Mouse (Mus musculus): Measurements from ENCODE around the gene Farp1.

Gene Farp1

DNA sequence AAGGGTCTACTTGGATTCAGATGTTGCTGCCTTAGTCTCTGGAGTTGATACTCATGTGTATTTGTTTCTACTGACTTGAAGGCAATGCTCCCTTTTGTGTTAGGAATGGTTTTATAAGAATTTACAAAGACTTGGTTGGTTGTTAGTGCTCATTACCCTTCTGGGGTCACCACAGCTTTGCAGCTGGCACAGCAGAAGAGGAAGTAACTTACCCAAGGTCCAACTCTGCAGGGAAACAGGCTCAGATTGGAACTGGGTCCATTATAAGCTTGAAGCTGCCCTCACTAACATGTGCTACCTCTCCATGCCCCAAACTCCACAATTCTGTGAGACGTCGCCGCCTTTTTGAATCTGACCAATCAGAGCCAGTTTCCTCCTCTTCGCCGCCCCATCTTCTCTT is 22.8 kb downstream of the Farp1 start:
- no peak for DNase-seq (ENCODE audit: low spot score)

DNA sequence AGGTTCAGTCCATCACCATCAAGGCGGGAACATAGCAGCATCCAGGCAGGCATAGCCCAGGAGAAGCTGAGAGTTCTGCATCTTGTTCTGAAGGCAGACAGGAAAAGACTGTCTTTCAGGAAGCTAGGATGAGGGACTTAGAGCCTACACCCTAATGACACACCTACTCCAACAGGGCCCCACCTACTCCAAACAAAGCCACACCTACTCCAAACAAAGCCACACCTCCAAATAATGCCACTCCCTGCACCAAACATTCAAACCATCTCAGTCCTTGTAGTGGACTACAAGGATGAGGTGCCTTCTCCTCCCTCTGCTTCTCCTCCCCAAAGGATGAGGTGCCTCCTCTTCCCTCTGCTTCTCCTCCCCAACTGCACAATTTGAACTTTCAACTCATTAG is 23.5 kb downstream of the Farp1 start:
- no peak for DNase-seq (ENCODE audit: low spot score)

DNA sequence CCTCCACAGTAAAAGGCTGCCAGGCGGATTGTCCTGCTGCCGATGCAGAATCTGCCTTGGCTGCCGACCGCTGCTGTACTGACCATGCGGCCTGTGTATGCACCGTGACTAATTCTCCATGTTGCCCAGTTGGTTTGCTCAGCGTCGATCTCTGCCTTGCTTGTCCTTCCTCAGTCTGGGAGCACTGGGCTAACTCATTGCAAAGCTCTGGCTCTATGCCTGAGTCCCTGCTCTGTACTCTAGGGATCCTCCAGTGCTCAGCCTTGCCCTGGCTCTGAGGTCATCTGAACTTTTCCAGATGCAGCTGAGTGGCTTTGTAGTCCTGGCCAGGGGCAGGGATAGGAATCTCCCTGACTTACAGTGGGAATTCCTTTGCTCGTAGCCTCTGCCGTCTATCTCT is 24.3 kb downstream of the Farp1 start:
- no peak for DNase-seq (ENCODE audit: low spot score)

DNA sequence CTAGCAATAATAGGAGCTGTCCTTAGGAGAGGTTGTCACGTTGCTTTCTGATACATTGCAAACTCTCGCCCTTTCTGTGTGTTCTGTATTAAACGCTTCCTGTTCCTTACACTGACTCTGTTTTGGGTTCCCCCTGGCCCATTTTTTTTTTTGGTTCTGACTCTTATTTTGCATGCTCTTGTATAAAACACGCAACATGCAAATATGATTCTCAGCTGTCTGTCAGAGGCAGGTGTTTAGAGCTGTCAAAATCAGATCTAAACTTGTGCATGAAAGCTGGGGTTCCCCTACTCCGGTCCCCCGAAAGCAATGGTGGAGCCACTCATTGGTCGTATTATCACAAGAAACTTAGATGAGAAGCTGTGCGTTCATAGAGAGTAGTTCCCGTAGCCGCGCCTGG is 25.5 kb downstream of the Farp1 start:
- DNase-seq (ENCODE audit: low spot score) = no peak

DNA sequence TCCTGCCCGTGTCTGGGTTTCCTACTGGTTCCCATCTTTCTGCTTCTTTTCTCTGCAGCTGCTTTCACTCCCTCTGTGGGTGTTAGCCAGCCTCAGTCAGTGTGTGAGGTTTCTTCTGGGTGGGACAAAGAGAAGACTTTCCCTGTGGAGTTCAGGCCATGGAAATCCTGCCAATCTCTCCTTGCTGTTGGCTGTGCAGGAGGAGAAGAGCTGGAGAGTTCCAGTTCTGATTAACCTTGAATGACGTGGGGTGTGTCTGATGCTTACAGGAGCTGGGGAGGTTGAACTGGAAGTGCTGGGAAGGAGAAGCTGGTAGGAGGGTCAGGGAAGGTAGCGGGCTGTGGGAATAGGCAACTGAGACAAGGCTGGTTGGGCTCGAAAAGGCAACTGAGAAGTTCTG is 26.7 kb downstream of the Farp1 start:
- DNase-seq (ENCODE audit: low spot score) = no peak

DNA sequence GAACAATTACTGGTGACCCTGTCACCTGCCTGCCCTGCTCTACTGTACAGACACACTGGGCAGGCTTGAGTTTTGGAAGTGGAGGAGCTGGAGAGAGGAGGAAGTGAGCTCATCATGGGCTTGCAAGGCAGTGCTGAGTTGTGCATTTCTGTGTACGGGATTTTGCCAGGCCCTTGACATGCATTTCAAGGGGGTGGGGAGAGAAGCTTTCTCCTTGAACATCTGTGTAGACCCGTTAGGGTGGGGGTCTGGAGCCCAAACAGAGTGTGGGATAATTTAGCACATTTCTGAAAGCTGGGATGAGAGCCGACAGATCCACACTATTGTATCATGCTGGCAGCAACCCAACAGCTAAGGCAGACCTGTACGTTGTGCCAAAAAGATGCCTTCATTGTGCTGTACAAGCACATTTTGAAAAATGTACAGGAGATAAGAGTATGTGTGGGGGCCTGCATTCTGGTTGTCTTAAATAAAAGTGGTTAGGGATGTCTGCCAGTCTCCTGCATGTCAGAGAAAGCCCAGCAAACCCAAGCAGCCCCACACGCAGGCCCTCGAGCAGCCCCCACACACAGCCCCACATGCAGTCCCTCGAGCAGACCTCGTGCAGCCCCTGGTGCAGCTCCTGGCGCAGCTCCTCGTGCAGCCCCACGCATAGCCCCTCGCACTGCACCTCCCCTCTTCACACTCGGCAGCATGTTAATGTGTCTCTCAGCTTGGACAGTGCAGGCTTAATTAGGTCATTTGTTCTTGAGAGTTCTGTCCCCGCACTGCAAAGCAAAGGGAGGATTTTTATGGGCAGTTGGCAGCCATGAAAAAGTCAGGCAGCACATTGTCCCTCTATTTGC is 27.5 kb downstream of the Farp1 start:
- DNase-seq (ENCODE audit: low spot score) = no peak

DNA sequence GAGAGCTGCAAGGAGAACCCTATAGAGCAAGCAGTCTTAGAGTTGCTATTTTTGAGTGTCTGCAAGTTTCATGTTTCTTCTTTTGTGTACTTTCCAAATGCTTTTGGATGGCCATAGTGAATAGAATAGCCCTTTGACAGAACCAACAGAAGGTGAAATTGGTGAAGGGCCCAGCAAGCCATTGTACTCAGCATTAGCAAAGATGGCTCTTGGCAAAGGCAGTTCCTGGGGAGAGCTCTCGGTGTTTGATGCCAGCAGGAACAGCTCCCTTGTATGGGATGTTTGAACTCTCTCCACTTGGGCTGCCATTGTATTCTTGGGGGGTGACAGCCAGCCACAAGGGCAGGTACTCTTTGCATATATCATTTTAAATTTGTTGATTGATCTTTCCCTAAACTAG is 29.7 kb downstream of the Farp1 start:
- DNase-seq (ENCODE audit: low spot score) = no peak

DNA sequence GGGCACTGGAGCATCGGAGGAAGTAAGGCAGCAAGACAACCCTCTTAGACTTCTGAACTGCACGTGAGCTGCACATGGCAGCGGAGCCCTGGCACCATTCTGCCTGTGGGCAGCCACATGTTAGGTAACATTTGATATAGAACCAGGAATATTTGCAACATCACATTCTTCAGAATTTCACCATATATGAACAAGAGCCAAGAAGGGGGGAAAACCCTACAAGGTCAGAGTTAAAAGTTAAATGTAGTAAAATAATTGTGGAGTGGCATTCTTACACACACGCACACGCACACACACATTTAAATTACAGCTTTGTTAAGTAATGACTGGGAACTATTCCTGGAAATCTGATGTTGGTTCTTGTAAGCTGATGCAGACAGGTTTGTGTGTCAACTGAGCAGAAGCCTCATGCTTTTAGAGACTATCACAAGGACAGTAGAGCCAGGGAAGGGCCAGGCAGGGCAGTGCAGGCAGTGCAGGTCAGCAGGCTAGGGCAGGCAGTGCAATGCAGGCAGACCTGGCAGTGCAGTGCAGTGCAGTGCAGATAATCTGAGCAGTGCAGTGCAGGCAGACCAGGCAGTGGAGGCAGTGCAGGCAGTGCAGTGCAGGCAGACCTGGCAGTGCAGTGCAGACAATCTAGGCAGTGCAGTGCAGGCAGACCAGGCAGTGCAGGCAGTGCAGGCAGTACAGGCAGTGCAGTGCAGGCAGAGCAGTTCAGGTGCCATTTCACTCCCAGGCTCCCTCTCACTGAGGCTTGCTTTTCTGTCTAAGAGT is 38.3 kb downstream of the Farp1 start:
- no peak for DNase-seq (ENCODE audit: low spot score)

DNA sequence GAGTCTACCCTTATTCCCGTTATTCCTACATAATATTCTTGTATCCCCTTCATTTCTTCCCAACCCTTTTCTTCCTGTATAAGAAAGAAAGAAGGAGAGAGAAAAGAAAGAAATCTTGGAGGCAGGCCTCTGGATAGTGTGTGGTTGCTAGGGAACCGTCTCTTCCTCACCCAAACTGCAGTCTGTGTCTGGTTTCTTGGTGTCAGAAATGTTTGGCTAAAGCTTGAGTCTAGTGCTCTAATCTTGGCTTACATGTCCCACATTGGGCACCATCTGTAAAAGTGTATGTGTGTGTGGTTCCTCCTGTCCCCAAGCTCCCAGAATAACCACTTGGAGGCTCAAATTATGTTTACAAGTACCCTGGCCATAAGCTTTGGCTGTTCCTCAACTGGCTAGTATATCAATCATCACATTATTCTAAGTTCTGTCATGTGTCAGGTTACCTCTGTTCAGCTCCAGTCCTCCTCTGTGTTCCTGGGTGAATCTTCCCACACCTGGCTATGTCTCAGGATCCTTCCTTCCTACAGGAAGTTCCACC is 39.3 kb downstream of the Farp1 start:
- DNase-seq (ENCODE audit: low spot score) = no peak

DNA sequence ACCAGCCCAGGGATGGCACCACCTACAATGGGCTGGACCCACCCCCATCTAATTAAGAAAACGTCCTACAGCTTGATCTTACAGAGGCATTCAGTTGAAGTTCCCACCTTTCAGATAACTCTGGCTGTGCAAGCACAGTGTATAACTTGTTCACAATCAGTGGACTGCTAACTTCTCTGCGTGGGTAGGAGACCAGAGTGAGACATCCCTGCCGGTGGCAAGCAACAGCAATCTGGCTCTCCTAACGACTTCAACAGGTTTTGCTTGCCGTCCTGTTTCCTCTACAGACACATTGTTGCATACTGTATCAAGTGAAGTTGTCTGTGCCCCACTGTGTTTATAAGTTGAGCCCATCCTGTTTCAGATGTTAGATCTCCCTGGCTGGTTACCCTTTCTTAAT is 45.7 kb downstream of the Farp1 start:
- no peak for DNase-seq (ENCODE audit: low spot score)

DNA sequence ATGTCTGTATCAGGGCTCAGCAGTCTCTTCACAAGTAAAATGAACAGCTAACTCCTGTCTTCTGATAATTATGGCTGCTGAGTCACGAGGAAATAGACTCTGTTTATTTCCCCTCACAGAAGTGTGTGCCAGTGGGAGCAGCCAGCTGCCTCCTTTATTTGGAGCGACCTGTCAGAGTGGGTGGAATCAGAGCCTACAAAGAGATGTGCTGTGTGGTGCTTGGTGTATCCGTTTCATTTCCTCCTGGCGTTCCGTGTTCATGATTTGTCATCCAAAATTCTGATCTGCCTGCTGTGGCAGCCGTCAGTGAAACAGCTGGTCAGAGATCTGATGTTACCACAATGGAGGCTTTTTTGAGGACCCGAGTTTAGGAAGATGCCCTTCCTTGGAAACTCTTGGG is 47.3 kb downstream of the Farp1 start:
- DNase-seq (ENCODE audit: low spot score) = no peak

DNA sequence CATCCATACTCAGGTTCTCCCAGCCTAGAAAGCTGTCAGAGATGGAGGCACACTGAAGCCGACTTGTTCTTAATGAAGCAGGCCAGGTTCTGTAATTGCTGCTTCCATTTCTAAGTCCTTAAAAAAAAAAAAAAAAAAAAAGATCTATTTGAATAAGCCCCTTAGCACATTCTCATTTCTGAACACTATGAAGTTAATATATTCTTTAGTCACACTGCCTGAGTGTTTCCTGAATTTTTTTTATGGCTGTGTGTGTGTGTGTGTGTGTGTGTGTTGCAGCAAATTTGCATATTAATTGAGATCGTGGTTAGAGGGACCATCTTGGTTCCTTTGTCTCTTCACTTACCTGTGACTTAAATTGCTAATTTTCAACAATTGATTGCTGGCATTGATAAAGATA is 47.8 kb downstream of the Farp1 start:
- DNase-seq (ENCODE audit: low spot score) = no peak

DNA sequence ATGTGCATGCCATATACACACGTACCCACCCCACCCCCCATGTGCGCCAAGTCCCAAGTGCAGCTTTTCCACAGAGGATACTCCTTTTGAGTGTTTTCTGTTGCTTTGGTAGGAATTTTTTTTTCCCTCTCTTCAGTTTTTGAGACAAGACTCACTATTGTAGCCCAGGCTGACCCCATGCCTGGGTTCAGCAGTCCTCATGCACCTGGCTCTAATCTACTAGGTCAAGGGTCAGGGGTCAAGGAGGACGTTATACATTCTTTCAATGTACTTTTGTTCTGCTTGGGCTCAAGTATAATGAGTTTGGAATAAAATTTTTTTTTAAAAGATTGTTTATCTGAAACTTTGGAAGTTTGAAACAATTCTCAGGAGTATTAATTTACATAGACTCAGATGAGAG is 48.4 kb downstream of the Farp1 start:
- DNase-seq (ENCODE audit: low spot score) = no peak

DNA sequence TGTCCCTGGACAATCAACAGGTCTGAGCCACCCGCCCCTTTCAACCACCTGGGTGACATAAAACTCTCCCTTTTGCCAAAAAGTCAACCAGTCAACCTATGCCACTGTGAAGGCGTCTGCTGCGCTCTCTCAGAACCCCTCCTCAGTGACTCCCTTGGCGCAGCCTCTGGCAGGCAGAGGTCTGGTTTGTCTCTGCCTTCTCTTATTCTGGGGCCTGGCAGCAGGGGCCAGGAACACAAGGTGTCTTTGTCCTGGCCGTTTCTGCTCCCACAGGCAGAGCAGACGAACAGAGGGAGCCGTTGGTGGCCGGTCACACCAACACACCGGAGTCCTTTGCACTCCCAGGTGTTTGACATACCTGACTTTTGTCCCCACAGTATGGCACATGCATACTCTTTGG is 57.5 kb downstream of the Farp1 start:
- DNase-seq (ENCODE audit: low spot score) = no peak

DNA sequence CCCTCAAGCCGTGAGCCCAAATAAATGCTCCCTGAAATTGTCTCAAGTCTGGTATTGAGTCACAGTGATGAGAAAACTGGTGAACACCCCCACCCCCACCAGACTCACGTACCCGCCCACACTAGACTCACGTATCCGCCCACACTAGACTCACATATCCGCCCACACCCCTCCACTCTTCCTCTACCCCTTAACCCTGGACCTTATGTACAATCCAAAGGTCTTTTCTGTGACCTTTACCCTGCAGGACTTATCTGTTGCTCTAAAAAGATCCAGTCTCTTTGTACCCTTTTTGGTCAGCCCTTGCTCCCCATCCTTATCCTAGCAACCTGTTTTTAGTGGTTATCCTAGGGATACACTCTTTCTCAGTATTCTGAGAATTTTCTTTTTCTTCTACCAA is 58.9 kb downstream of the Farp1 start:
- no peak for DNase-seq (ENCODE audit: low spot score)

DNA sequence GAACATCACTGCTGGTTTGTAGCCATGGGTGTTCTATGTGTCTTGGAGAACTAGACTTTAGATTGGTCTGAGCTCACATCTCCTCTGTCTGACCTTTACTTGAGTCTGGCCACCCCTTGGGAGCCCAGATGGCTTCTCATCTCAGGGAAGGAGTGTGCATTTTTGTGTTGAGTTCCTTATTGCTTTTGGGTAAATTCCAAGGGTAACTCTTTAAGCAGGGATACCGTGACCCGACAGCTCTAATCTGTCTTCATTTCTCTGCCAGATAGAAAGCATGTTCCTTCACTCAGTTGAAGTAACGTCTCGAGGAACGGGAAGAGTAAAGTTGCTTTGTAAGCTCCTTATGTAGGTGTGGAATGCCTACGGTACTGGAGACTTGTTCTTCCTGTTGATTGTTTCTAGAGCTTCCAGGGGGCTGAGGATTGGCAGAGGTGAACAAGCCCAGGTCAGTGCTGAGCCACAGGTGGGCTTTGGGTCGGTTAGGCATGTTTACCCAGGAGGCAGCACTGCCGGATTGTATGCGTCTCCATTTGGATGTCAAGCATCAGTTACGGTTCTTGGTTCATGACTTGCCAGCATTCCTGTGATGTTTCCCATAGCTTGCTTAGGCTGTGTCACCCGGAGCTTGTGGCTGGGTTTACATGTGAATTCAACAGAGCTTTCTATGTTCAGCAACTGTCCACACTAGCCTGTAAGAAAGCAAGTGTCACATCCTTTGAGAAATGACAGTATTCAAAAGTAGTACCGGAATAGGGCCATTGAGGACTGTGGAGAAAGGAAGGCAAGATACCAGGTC is 62.8 kb downstream of the Farp1 start:
- no peak for DNase-seq (ENCODE audit: low spot score)

DNA sequence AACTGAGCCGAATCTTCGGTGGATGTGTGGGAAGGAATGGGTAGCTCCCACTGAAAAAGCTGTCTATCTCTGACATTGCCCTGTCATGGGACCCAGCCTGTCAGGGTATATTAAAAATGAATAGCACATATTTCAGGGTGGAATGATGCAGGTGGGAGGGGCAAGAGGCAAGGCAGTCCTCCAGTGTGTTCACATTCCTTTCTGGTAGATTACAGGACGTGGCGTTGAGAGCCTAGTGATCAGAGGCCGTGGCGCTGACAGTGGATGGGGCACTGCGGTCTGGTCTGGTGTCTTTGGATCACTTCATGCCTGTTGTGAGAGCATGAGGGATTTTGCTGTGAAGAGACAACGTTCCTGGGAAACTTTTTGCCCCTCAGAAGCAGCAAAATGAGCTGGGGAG is 64.1 kb downstream of the Farp1 start:
- no peak for DNase-seq (ENCODE audit: low spot score)

DNA sequence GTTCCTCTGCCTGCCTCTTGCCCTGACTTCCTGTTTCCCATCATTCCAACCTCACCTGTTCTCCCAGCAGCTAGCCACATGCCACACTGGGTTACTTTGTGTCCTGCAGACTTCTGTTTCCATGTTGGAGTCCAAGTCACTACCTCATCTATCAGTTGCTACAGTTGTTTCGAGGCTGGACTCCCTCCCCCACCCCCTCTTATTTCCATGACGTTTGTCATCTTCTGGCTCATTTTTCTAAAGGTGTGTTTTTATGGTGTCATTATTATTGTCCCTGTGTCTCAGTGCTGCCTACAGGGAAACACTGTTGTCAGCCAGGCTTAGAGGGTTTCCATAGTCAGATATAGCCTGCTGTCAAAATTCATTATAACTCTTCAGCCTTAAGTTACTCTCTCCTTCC is 64.9 kb downstream of the Farp1 start:
- DNase-seq (ENCODE audit: low spot score) = no peak

DNA sequence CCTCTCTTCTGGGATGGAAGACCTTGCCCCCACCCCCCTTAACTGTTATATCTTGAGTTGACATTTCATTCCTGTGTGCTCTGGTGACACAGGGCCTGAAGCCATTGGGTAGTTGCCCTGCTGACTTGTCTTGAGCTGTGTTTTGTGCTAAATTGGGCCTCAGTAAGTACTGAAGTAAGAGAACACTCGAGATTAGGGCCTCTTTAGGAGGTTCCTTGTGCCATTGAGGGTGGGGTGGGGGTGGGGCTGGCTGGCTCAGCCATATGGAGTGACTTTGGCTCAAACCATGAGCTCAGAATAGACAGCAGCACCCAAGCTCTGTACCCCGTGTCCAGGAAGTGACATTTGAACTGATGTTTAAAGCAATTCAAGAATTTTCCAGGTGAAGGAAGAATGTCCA is 65.8 kb downstream of the Farp1 start:
- DNase-seq (ENCODE audit: low spot score) = no peak

DNA sequence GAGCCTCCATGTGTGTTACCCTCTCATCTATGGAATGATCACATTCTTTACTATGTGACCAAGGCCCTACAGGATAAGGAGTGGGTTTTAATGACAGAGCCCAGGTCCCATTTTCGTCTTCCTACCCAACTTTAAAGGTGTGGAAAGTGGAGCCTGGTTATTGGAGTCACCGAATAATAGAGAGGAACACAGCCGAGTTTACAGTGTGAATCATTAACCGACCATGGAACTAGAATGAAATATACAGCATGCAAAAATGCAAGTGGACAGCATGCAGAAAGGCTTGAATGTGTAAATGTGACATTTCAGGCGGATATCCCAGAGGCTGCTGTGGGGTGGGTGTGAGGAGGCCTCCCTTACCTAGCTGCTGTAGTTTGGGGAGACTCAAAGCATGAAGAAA is 66.5 kb downstream of the Farp1 start:
- DNase-seq (ENCODE audit: low spot score) = no peak

DNA sequence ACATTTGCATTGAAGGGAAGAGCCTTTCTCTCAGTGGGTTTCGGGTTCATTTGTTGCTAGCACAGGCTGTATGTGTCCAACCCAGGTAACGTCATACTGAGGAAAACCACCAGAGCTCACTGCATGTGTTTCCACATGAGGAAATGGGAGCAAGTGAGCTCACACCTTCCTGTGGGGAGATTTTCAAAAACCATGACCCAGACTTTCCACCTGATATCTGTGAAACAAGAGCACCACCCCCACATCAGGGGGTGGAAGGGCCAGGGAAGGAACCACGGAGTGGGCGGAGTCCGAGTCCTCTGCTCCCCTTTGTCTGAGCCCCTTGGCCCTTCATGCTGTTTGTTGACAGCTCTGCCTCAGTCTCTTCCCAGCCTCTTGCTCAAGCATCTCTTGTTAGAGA is 67.6 kb downstream of the Farp1 start:
- DNase-seq (ENCODE audit: low spot score) = no peak

DNA sequence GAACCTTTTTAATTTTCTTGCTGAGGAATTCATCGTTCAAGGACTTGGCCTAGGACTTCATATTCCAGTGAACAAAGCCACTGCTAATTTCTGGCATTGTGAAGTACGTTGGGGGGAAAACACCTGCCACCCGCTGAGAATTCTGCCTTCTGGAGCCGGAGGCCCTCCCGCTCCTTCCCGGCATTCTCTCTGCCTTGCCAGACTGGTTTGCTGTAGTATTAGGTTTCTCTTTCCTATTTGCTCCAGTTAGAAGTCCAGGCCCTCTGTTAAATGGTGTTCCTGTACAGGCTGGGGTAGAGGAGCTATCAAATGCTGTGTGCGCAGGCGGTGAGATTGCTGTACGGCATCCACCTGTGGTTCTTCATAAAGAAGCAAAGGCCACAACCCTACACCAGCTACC is 68.5 kb downstream of the Farp1 start:
- DNase-seq (ENCODE audit: low spot score) = no peak

Data from spleen, adult 12 weeks (tissue).